Mouse (Mus musculus): ENCODE measurements at regions not wholly inside any gene's neighbourhood (a gene's known extent, or its start where the extent isn't known, plus 50 kb on each side); places are given as distances from the start of the nearest gene placed in this dataset.

DNA sequence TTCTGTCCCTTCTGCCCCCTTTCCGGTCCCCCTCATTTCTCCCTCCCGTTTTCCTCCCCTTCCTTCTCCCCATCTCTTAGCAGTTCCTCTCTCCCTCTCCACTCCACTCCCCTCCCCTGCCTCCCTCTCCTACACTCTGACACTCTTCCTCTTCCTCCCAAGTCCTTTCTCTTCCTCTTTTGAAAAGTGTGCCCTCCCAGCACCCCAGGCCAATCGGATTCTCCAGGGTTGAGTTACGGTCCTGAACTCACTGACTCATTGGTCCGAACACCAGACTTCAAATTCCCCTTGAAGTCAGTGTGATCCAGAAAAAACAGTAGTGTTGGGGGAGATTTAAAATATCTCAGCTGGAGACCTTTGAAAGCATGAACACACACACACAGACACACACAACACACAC is 109.1 kb downstream of the 2410131K14Rik start:
- no peak for ATAC-seq

DNA sequence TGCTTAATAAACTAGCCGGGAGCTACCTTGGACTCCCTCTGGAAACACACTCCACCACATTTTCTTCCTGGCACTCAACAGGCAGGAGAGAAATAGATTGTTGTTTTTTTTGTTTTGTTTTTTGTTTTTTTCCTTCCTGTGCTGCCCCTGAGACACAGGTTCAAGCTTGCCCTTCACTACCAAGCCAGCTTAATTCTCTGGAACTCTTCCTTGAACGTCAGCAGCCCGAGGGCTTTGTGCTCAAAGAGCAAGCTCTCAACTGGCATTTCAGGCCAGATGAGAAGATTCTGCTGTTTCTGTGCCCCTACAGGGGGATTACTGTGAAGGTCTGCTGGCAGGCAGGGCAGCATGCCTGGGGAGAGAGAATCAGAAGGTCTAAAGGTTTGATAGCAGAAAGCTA is 109.8 kb downstream of the 2410131K14Rik start:
- no peak for ATAC-seq

DNA sequence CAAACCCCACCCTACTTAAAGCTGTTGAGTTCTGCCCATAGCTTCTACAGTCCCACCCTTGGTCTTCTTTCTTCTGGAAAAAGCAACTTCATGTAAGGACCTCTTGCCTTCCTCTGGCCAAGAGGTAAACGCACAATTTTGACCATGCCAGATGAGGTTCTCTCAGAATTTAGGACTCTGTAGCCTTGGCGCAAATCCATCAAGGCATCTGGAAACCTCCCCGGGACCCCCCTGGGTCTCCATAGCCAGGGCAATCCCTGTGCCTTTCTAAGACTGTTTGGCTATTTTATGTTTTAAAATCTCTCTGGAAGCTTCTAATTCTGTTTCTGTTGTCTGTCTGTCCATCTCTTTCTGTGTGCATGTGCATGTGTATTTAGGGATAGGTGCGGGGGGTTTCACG is 110.3 kb downstream of the 2410131K14Rik start:
- no peak for ATAC-seq

DNA sequence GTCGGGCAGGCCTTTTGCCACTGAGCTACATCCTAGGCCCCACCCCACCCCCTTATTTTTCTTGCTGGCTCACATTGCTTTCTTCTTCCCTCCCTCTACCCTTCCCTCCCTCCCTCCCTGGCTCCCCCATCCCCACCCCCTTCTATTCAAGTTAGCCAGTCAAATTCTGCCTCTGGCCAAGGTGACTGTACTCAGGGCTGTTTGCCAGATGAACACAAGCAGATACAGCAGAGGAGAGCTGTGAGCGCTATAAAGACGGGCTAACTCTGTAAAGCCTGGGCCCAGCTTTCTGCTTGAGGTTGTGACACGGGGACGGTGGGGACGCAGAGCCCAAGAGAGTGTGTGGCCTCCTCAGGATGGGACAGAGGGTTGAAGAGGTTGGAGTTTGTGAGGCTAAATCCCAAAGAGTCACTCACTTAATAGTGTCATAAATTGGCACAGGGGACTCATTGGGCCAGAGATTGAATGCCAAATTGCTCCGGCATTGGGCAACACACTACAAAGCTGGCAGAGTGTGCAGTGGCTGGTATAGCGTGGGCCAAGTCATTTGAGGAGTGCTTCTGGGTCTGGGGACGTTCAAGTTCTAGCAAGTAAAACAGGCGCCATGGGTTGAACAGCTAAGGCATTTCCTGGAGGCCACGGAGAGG is 110.8 kb downstream of the 2410131K14Rik start:
- no peak for ATAC-seq

DNA sequence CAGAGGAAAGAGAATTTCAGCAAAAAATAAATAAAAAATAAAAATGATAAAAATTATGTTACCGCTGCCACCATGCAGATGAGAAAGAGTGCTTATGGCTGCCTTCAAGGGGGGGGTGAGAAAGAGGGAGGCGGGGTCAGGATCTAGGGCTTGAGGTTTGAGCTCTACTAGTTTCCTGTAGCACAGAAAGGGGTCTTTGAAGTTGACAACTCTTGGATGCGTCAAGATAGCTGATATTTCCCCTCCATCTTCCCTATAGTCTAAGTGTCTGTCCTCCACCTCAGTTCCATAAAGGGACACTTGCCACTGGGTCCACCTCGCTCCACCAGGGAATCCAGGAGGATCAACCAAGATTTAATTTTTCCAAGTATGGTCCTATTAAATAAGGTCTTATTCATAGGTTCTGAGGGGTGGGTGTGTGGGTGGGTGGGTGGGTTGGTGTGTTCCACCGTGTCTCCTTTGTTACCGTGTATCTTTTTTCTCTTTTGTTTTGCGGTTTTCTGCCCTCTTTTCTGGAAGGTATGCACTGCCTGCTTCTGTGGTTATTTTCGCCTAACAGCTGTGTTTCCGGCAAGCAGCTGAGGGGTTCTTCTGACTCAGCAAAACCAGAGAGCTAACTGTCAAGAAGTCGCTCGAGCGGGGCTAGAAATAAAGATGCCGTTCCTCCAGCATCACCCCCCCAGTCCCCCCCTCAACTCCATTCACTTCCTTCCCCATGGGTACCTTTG is 114.8 kb downstream of the 2410131K14Rik start:
- peak; percentile 66 for ATAC-seq

DNA sequence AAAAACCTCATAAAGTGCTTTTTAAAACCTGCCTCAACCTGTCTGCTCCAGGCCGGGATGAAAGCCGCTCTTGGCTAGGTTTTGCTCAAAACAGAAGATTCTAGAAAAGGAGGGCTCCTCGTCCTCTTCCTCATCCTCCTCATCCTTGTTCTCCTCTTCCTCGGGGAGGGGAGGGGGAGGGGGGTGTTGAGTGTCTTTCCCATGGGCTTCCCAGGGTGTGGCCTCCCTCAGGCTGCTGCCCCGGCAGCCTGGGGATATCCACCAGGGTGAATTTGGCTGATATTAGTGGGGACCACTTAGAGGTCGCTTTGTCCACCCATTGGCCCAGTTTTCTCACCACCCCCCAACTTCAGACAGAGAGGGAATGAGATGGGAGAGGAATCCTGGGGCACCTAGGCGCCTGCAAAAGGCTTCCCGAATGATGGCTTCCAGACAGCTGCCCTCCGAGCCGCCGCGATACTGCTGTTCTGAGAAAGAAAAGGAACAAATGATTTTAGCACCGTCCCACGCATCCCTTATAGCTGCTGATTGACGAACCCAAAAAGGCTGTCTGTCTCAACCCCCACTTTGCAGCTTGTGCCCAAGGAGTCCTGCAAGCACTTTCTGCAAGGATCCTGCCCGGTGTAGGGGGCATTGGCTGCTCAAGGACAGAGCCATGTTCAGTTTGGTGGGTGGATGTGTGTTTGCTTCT is 115.5 kb downstream of the 2410131K14Rik start:
- ATAC-seq = peak; percentile 22

DNA sequence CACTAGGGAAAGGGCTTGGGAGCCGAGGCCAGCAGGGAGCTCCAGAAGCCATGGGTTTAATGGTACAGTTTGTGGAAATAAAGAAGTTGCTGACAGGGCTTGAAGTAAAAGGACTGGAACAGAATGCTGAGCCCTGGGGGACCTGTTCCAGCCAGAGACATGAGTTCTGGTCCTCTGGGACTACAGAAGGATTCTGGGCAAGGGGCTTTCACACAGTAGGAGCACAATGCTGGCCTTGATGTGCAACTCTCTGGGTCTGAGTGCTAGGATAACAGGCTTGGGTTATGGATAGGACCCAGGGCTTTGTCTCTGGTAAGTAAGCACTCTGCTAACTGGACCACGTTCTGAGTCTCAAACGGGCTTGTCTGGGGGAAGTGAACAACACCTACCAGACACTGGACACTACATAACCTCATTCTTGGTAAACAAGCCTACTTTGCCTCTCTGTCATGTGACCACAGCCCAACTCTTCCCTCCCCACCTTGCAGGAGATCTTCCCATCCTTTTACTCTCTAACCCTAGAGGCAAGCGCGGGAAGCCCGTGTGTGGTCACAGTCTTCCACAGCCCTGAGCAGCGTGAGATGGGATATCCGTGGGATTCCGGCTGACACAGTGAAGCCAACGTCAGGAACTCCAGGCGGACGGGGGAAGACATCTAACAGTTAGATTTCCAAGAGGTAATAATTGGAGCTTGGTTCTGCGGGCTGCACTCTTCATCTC is 116.3 kb downstream of the 2410131K14Rik start:
- peak; percentile 6 for ATAC-seq

DNA sequence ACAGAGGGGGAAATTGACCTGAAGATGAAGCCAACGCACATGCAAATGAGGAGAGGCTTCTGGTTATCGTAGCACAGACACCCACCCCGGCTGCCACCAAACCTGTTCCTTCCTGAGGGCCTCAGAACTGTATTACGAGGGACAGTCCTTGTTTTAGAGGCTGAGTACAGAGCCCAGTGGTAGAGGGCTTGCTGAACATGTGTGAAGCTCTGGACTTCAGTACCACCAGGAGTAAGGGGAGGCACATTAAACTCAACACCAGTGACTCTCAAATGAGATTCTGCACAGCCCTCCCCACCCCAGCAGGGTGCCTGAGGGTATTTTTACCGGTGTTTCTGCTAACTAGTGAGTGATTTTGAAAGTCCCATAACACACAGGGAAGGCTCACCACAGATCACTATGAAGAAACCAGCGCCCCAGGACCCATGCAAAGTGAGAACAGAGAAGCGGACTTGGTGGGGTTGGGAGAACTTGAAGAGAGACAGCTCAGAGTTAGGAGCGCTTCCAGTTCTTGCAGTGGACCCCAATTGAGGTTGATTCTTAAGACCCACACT is 116.9 kb downstream of the 2410131K14Rik start:
- ATAC-seq = peak; percentile 44

DNA sequence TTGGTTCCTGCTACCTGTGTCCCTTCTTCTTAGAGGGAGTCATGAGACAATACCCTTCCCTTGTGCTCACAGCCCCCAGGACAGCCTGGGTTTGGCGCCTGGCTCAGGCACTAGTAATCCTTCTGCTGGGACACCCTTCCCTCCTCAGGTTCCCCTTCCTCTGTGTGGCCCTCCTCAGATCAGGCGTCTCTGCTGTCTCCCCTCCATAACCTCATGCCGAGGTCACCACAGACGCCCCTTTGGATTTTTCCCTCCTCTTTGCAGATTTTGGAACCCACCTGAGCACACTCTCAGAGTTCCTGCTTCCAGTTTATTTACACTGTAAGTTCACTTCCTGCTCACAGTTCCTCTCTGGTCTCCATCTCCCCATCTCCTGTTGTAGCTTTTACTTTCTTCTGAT is 117.7 kb downstream of the 2410131K14Rik start:
- ATAC-seq = no peak

DNA sequence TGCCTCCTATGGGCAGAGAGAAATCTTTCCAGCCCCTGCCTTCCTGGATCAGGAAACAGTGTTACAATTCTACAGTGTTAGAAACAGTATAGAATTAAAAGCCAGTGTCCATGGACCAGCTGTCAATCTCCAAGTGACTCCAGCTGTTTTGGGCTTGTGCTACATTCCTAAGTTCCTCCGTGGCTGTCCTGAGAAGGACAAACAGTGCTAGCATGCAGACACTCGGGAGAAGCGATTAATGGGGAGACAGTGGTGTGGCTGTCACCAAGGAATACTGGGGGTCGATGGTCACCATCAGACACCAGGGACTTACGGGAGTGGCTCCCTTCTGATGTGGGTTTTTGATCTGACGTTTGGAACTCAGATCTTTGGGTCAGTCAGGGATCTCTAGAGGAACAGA is 118.1 kb downstream of the 2410131K14Rik start:
- no peak for ATAC-seq

DNA sequence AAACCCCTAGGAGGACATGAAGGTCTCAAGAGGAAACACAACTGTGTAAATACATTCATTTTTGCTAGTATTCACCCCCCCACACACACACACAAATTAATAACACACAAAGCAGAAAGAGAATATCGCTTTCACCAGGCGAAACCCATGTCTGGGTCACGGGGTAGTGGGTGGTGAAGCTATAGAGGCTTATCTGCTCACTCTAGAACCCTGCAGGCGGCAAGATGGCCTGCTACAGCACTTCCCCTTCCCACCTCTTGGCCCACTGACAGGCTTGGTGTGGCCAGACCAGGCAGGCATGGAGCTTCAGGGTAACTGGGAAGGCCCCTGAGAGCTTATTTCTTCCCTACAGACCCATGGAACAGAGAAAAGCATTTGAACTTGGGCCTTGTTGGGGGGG is 119.6 kb downstream of the 2410131K14Rik start:
- ATAC-seq = no peak

DNA sequence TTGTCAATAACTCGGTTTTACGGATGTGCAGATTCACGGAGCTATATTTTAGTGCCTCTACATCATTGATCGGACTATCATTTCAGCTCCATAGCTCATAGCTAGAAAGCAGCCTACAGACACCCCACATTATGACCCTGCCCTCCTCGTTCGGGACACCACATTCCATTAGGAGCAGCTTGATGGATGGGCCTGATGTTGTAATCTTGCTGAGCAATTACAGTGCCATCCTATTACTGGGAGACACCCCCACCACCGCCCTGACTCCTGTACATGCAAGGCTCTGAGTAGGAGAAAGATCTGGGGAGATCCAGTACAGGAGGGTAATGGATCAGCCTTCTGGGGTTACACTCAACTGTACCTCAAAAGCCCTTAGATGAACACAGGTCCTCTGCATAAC is 120.2 kb downstream of the 2410131K14Rik start:
- no peak for ATAC-seq

DNA sequence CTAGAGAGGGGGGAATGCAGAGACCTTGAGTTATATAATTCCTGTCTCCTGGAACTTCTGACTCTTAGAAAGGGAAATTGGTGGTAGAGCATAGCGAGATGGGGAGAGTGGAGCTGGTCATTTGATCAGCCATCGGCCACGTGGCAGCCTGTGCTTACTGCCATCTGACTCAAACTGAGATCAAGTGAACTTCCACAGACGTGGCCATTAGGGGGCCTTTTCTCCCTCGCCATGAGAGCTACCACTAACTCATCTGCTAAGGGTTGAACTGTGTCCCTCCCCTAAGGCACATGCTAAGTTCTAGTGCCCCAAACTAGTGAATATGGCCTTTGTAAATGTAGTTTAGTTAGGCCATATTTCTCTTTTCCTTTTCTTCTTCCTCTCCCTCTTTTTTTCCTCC is 120.6 kb downstream of the 2410131K14Rik start:
- no peak for ATAC-seq

DNA sequence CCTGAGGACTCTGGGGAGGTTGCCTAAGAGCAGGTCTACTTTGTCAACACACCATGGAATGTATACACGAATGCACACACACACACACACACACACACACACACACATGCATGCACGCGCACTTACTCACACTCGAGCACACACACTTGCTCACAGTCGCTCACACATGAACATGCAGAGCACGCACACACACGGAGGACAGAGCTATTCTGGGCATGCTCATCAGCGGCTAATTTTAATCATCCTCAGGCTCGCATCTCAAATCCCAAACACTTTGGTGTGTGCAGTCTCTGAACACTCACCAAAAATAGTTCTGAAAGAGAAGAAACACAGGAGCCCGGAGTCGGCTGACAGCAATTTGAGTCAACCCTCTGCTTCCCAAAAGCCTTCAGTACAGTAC is 122.0 kb downstream of the 2410131K14Rik start:
- ATAC-seq = no peak

DNA sequence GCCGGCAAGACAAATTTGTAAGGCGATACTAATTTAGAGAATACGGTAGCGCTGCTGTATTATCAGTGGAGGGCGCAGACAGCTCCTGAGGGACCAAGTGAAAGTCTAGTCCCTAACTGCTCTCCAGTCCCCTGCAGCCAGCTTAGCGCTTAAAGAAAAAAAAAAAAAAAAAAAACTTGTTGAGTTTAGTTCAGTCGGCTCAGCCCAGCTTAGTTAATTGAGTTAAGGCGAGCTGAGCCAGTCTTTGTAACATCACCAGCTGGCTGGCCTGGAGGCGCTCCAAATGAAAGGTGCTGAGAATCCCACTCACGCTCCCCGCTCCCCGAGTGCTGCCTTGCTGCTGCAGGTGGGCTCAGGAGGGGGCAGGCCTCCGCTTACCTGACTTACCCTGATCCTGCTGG is 128.6 kb downstream of the 2410131K14Rik start:
- no peak for ATAC-seq

DNA sequence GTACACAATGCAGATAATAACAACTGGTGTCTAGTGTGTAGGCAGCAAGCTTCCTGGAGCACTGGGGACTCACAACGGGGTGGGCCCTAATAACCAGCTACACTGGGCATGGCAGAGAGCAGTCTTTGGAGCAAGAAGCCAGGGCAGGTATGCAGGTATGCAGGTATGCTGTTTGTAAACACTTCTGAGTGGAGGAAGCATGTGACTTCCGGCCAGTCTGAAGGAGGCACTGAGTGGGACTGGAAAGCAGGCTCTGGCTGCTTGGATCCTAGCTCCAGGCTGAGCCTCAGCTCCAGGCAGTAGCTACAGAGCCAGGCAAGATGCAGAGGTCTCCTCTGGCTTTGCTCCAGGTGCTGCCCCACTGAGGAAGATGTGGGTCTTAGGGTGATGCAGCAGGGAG is 129.9 kb downstream of the 2410131K14Rik start:
- ATAC-seq = no peak

DNA sequence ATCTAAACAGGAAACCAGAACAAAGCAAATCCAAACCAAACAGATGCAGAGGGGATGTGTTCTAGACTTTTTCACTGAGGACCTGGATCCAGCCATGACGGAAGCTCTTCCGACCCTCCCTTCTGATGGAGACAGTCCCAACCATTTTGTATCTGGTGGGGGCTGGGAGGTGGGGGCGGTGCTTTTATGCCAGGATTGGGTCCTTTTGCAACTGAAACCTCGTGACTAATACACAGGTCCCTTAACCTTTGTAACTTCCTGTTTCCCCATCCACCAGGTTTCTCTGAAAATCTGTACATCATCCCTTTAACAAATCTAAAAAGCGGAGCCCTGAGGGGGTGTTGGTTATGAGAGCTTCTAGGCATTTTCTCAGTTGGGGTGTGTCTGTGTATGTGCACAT is 130.9 kb downstream of the 2410131K14Rik start:
- peak; percentile 58 for ATAC-seq

DNA sequence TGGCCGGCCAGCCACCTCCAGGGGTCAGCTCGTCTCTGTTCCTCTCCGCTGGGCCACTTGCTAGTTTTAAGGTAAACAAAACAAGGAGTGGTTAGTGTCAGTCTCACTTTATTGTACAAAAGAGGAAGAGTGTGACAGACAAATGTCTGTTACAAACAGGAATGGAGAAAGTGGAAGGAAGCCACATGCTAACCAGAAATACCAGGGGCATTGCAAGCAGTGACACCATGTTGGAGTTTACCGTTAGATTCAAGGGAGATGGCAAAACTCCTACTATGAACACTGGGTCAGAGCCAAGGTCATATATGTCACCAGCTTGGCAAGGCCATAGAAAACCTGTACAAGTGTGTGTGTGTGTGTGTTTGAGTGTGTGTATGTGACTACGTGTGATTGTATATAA is 131.5 kb downstream of the 2410131K14Rik start:
- no peak for ATAC-seq

DNA sequence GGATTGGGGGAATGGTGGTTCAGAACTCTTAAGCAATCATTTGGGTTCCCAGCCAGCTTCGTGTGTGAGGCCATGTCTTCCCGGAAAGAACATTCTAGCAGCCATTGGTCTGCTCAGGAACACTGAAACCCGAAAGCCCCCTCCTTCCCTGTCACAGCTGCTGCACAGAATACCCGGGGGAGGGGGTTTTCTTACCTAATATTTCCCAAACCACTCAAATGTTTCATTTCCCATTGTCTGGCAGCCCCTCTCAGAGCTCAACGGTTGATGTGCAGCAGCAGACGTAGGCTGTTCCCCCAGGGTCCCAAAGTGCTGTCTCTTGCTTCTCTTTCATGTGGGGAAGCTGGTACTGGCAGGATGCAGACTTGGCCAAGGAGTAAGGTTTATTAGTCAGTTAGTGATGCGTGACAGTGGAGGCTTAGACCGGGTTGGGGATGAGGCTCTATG is 132.4 kb downstream of the 2410131K14Rik start:
- ATAC-seq = no peak

DNA sequence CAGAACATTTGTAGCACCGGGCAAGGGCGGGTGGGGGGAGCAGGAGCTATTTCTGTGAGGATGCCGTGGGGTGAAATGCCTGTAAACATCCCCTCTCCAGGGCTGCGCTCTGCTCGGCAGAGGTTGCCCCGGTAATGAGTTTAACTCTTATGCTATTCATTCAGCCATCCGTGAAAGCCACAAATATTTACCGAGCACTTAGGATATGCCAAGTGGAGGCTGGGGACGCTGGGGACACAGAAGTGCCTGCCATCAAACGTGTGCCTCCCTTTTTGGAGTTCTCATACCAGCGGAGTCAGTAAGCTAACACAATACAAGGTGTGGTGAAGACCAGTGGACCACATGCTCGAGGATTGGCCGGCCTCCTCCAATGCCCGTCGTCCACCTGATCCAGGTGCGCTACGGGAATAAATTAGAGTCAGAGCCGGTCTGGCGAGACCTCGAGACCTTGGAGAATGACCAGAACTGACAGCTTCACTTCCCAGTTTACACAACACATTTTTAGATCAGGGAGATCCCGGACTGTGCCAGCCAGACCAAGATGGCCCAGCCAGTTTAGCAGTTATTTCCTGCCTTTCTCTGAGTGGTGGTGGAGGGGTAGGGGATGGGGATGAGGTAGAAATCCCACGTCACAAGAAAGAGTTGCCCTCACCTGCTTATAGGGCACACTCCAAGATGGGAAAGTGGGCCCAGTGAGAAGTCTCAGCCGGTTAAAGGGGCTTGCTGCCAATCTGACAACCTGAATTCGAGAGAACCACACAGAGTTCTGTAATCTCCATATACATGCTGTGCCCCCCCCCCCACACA is 134.4 kb downstream of the 2410131K14Rik start:
- ATAC-seq = no peak

DNA sequence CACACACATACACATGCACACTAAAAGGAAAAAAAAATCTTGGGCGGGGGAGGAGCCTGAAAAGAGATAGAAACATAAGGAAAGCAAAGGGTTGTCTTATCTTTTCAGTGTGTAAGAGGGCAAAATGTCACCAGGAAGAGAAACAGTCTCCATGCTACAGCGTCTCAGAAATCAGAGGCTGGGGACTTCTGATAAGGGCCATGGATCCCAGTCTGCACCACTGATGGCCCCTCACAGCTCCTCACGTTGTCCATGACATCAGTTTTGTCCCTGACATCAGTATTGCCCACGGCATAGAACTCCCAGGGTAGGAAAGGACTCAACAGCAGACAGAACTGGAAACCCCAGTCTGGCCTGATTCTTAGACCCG is 135.0 kb downstream of the 2410131K14Rik start:
- no peak for ATAC-seq

All from inflammation-experienced regulatory T-cells, adult 6 months (primary cell).